Mouse (Mus musculus) c-Kit-negative CD71-positive TER-119-positive erythroid progenitor cells, embryonic 14.5 days (primary cell): ENCODE data around the gene Calhm5.

Experiments used
- DNase-seq: peaks from one replicate; pipeline ENCODE4 v3.0.0-alpha.2; 2013; ENCODE audit warnings: low read depth, low spot score

Calhm5 gene

DNA sequence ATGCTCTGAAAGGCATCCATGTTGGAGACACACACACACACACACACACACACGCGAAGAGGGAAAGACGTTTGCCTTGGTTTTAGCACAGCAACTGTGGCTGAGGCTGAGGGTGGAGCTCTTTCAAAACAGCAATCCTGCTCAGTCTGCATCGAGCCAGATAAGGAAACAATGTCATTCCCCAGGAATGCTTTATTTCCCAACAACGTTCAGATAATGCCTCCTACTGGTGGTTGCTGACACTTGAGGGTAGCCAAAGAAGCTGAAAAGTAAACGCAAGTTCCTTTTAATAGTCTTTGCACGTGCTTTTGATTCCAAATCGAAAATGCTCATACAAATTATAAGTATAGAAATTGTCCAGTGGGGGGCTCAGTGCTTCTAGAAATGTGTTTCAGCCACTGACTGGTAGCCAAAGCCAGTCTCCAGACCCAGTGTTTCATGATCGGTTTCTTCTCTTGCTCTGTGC, at the start of gene Calhm5:
Gene Calhm5, minus strand, starts transcription at position 102 of the 466 bp plus-strand sequence.
- DNase-seq, result no peak

GRCm38 (mm10) chr10:34141693-34142092, 45.4 kb upstream of the Calhm5 start:
- no peak for DNase-seq

DNA sequence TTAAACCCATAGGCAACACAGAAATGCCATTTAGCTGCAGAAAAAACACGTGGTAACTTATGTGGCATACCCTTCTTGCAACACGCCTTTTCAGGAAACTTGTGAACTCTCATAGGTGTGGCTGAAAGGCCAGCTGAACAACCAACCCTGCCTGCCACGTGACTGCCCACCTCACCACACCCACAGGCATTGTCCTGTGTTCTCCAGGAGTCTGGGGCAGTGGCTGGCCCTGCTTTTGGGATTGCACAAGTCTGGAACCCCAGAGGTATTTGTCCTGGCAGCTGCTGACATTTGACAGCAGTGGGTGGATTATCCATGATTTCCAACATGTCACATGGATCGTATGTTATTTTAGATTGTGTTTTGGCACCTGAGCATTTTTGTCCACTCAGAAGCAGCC, 43.4 kb upstream of the Calhm5 start:
- DNase-seq, result no peak

- no peak for DNase-seq
These were observed 41.7 kb upstream of the Calhm5 start for GRCm38 (mm10) chr10:34138027-34138426.

- DNase-seq, result no peak
These were observed 40.1 kb upstream of the Calhm5 start for GRCm38 (mm10) chr10:34136432-34136831.

DNA sequence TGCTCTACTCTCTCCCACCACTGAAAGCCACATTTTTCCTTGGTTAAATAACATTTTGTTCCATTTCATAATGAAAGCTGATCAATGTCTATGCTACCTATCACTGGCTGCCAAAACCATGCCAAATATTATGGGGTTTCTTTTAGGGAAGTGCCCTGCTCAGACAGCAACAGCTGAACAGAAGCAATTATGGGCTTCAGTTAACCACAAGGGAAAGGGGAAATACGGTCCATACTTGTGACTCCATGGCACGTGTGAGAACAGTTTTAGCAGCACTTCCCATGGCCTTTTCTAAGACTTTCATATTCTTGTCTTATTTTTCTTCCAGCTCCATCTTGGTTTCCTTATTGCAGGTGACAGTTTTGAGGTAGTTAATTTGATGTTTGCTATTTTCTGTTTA, 35.0 kb upstream of the Calhm5 start:
- DNase-seq, result no peak

DNA sequence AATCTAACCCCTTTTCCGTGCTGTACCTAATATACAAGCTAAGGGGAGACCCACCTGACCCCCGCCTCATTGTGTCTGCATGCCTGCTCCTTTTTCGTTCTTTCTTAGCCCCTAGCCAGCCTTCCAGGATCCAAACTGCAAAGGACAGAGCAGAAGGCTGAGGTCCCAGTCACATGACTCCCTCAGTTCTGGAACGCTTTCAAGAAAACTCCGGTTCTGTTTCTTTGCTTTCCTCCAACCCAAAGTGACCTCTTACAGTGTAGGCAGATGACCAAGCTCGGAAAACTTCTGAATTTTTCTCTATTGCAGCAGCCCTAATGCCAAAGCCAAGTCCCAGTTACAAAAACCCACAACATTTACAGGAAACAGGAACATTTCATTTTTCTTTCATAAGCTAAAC, 32.1 kb upstream of the Calhm5 start:
- DNase-seq, result no peak

GRCm38 (mm10) chr10:34127392-34128378, 31.4 kb upstream of the Calhm5 start, which contains the start of gene Calhm6:
Gene Calhm6 (minus strand): TSS chr10:34127984.
- DNase-seq, result no peak

GRCm38 (mm10) chr10:34118421-34118820, 22.1 kb upstream of the Calhm5 start:
- no peak for DNase-seq

DNA sequence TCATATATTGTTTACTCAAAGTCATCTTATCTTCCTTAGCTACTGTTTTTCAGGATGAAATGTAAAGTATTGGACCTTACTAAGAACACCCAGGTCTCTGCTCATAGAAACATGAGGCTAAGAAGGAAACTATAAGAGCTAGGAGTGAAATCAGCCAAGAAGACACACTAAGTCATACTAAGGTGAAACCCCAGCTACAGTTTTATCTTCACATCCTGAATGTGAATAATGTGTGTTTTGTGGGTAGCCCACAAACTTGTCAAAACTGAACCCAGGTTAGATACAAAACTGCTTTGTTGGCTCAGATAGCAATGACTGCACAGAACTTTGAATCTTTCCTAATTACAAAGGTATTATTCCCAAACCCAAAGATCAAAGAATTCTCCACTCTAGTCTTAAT, 21.5 kb upstream of the Calhm5 start:
- DNase-seq, result no peak

DNA sequence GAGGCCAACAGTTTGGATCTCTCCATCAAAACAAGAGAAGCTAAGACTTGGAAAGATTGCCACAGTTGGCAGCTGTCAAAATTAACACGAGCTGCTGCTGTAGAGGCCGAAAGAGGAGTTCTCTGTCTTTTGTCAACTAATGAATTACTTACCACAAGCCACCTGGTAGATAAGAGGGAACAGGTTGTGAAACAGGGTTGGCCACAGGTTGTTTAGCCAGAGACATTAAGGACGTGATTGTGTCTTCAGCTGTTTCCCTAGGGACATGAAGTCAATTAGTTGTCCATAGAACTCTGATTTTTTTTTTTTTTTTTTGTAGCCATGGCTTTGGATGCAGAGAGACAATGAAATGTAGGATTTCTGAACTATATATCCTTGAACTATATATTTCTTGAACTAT, 20.8 kb upstream of the Calhm5 start:
- DNase-seq, result no peak

DNA sequence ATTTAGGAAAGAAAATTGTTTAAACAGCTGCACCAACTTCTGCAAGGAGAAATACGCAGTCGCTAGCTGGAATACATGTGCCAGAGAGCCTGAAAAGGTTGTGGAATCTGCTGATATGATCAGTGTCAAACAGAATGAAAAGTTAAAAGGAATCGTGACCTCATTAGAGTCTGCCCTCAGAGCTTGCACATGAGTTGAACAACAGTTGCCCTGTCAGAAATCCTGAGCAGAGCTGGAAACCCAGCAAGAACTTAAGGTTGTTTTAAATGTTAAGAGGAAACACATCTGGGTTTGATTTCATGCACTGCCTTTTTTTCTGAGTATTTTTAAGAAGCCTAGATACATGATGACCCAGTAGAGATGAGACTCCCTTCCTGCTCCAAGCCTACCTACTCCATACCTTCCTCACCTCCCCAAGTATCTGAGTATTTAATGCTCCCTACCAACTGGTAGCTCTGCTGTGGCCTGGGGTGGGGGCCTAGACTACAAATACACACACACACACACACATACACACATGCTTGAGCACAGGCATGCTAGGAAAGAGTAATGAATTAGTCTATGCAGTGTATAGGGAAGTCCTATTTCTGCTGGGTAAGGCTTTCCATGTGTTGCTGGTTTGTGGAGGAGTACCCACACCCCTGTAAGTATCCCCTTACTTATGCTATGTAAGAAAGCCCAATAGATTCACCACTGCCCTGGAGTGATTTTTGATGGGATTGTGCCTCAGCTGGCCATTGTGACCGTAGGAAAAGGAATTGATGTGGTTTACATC, 15.8 kb upstream of the Calhm5 start:
- no peak for DNase-seq

GRCm38 (mm10) chr10:34110863-34111465, 14.6 kb upstream of the Calhm5 start:
- no peak for DNase-seq

- no peak for DNase-seq
These were observed 355 bp downstream of the Calhm5 start for GRCm38 (mm10) chr10:34095964-34096363.

- no peak for DNase-seq
These were observed 1.2 kb downstream of the Calhm5 start for GRCm38 (mm10) chr10:34095147-34095546.

DNA sequence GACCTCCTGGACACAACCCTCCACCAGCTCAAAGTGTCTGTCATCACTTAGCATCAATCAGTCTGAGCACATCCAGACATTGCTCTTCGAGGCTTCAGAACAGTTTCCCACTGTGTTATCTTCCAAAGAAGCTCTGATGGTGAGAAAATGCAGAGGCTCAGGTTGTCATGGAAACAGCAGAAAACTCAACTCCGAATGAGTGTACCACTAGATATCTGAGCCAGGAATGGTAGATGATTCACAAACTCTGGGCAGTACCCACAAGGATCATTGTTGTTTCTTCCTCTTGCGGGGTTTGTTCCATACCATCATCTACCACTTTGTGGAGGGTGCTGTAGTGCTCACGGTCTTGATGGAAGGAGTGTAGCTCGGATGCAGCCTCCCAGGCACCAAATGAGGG, 4.4 kb downstream of the Calhm5 start:
- DNase-seq, result no peak

DNA sequence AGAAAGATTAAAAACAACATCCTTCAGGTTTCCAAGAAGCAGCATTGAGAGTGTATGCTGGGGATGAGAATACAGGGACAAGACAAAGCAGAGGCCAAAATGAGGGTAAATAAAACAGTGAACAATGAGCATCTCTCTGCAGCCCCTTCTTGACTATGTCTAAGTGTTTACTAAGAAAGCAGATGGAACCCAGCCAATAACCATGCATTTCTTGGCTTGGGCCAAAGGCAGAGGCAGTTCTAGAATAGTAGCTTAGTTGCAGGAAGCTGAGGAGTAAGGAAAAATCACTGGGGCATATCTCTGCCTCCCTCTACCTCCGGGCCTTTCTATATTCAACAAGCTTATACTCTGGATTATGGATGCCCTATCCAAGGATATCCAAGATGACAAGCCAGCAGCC, 5.8 kb downstream of the Calhm5 start:
- no peak for DNase-seq

DNA sequence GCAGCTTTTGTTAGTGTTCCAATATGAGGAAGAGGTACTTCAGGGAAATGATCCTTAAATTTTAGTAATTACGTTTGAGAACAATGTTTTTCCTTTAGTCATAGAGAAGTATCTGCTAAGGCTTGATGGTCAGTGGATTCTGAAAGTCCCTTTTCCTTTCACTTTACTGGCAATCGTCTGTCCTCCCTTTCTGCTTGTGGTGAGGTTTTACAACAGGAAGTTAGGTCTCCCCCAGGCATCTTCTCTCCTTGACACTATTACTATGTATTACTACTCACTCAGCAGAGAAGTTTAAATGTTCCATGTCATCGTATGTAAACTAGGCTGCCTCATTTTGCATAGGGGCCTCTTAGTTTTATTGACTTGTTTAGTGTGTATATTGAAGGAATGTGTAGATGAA, 6.8 kb downstream of the Calhm5 start:
- DNase-seq, result no peak

- DNase-seq, result no peak
These were observed 7.8 kb downstream of the Calhm5 start for GRCm38 (mm10) chr10:34088515-34088914.

GRCm38 (mm10) chr10:34086514-34086913, 9.8 kb downstream of the Calhm5 start:
- no peak for DNase-seq

DNA sequence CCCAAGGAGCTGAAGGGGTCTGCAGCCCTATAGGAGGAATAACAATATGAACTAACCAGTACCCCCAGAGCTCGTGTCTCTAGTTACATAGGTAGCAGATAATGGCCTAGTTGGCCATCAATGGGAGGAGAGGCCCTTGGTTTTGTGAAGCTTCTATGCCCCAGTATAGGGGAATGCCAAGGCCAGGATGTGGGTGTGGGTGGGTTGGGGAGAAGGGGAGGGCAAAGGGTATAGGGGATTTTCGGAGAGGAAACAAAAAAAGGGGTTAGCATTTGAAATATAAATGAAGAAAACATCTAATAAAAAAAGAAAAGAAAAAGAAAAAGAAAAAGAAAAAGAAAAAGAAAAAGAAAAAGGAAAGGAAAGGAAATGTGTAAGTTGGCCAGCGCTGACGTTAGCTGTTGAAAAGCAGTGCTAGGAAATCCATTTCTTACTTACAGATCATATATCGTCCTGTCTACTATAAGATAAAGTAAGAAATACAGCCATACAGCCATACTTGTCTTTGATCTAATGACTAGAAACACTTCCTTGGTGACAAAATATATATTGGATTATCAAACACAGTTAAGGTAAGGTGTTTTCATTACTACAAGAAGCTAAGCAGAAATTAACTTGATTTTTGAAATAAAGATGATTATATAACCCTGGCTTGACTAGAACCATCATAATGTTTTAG, 21.7 kb downstream of the Calhm5 start:
- DNase-seq, result no peak
